In genomic region chr6:61179949-61180755, GRCm38 (mm10) we compare ENCODE assay signal across 8 mouse cellular contexts. TPM values are rescaled to one million over a fixed set of nuclear protein-coding genes. Genes with fewer than 3 reads are reported as not detected.
DNase-seq lines count a peak whose midpoint lies in the region; ATAC-seq lines count a peak whose summit lies in the region.

TSS of gene Ccser1 (plus strand) at chr6:61180324.

- H3K4me1 ChIP-seq in intestine, embryonic 15.5 days (replicated peaks) = no peaks in the 10 kb centered on the region

- WGBS in intestine, embryonic 15.5 days = under 1% methylated on average over 102 of the region's 105 CpGs

- peak within 1 kb of the TSS; percentile 93 for H3K4me2 ChIP-seq in intestine, embryonic 15.5 days (replicated peaks)

- DNase-seq in adrenal gland, postnatal 36 days = peak; percentile 72 to 75
- DNase-seq in embryo, embryonic 11 days = peak; percentile 81
- peak; percentile 47 to 58 for DNase-seq in gastrocnemius, postnatal 4 days (ENCODE audit: low spot score in 2 of 2)
- DNase-seq in left cerebral cortex, postnatal 36 days (ENCODE audit: low spot score in 2 of 2) = peak; percentile 72 to 83
- DNase-seq in mesoderm, embryonic 11.5 days (ENCODE audit: low read depth, low spot score) = peak; percentile 77
- DNase-seq in right cerebral cortex, postnatal 4 days = peak; percentile 68

- H3K9me3 ChIP-seq in intestine, embryonic 15.5 days = no peaks in the 10 kb centered on the region

- H3K9ac ChIP-seq in intestine, embryonic 15.5 days = peak within 1 kb of the TSS; percentile 71

- intact Hi-C loops in left cerebral cortex, postnatal 36 days (cut with DNase I) = loop anchor here (5.0 to 10.0 kb wide), 2 partner anchors 118 to 125 kb away; no protein-coding TSS in a partner anchor

- no peaks in the 10 kb centered on the region for H3K27me3 ChIP-seq in intestine, embryonic 15.5 days (replicated peaks)

- peak; percentile 95 for ATAC-seq in intestine, embryonic 15.5 days
- ATAC-seq in erythroid progenitor cell, adult 5-6 weeks (replicated peaks; ENCODE audit: low FRiP score, poor library complexity, severe bottlenecking) = no peak; the same call in 1 of the 2 replicates

- peak within 1 kb of the TSS; percentile 66 for H3K4me3 ChIP-seq in intestine, embryonic 15.5 days (replicated peaks)

- no peaks in the 10 kb centered on the region for H3K36me3 ChIP-seq in intestine, embryonic 15.5 days

- peak within 1 kb of the TSS; percentile 56 for H3K27ac ChIP-seq in intestine, embryonic 15.5 days

RNA-seq across cellular contexts. Expression of gene Ccser1, which starts in this region (rescaled TPM):
- 1 to 10 TPM; 2.1 to 3.1 TPM for total RNA-seq in adrenal gland, postnatal 36 days (2021)
- 1 to 10 TPM; 5.8 to 7.9 TPM for total RNA-seq in gastrocnemius, postnatal 4 days (2021)
- polyA plus RNA-seq in intestine, embryonic 15.5 days (2015; fragmentation: Nextera tagmentation; extraction: Ambion mirVana) = 4.9 and 5.6 TPM in 2 replicates
- 10 to 100 TPM; 26.3 to 31.8 TPM for total RNA-seq in left cerebral cortex, postnatal 36 days (2021)
- total RNA-seq in erythroid progenitor cell, adult 5-6 weeks (2015; ENCODE audit: low replicate concordance) = 1.4 TPM in 1 of 2 replicates, not detected in the other
- not detected in 2 replicates for total RNA-seq in erythroid progenitor cell, adult 5-6 weeks (2017; ENCODE audit: low replicate concordance)
